Mouse (Mus musculus) testis, adult 2 months (tissue): ENCODE data around the gene Zic1. TPM values are rescaled to one million over a fixed set of nuclear protein-coding genes. Genes with fewer than 3 reads are reported as not detected.
A peak's percentile ranks its signal among the peaks of the same experiment; 100 is the strongest.

Source experiments
- H3K27ac ChIP-seq: fragments of 200-500 bp; 2 replicates; pipeline ENCODE4 v1.5.1; 2012; ENCODE audit warnings: low read depth, low read length; ENCODE audit not compliant: control insufficient read depth, insufficient read depth
- H3K27me3 ChIP-seq: fragments of 200-500 bp; 2 replicates; pipeline ENCODE4 v1.6.1; 2012; ENCODE audit warnings: mild to moderate bottlenecking, low read length, moderate library complexity; ENCODE audit not compliant: control insufficient read depth, insufficient read depth
- H3K36me3 ChIP-seq: fragments of 200-500 bp; 2 replicates; pipeline ENCODE4 v1.6.1; 2012; ENCODE audit warnings: mild to moderate bottlenecking, low read length; ENCODE audit not compliant: control insufficient read depth, insufficient read depth
- H3K4me1 ChIP-seq: fragments of 200-500 bp; 2 replicates; pipeline ENCODE4 v1.6.1; 2012; ENCODE audit warnings: low read length; ENCODE audit not compliant: control insufficient read depth, insufficient read depth
- H3K4me3 ChIP-seq: fragments of 200-500 bp; 2 replicates; pipeline ENCODE4 v1.5.1; 2012; ENCODE audit warnings: low read depth, mild to moderate bottlenecking, low read length, moderate library complexity, mixed read lengths; ENCODE audit not compliant: control insufficient read depth
- CTCF ChIP-seq: fragments of 200-500 bp; IDR thresholded peaks from 2 replicates; pipeline ENCODE4 v1.5.1; 2012; ENCODE audit warnings: low read depth, mild to moderate bottlenecking, inconsistent platforms, low read length, moderate library complexity; ENCODE audit not compliant: control insufficient read depth, insufficient read depth, insufficient replicate concordance
- POLR2A ChIP-seq: fragments of 200-500 bp; IDR thresholded peaks from 2 replicates; pipeline ENCODE4 v1.6.1; 2012; ENCODE audit warnings: low read depth, mild to moderate bottlenecking, inconsistent platforms, low read length, moderate library complexity; ENCODE audit not compliant: control insufficient read depth
- polyA plus RNA-seq: library from polyadenylated mRNA; depleted of rRNA; stranded (reverse); fragments of >200 nt; gene quantifications from 2 replicates; pipeline ENCODE4 v1.2.3, GENCODE M21; 2012; rRNA removed

Gene Zic1
- polyA plus RNA-seq, result 0.28 and 0.86 TPM in 2 replicates

- H3K36me3 ChIP-seq, result no peaks in the 10 kb centered on the region
- TF ChIP-seq CTCF (no peak), POLR2A (no peak)
- H3K27ac ChIP-seq, result no peak within 1 kb of the TSS
- peaks cover 19% of the 10 kb centered on the region for H3K4me1 ChIP-seq
- peak within 1 kb of the TSS; percentile 31 for H3K4me3 ChIP-seq
- H3K27me3 ChIP-seq, result peaks cover 21% of the 10 kb centered on the region
Measured at GRCm38 (mm10) chr9:91365664-91366063, at the start of gene Zic1. Zic1 (minus strand) TSS chr9:91365810.

GRCm38 (mm10) chr9:91414007-91414661, 48.5 kb upstream of the Zic1 start:
- TF ChIP-seq POLR2A (no peak), CTCF (no peak)
- peak overlapping the region; percentile 47 for H3K4me3 ChIP-seq
- no peaks in the 10 kb centered on the region for H3K27me3 ChIP-seq
- no peaks in the 10 kb centered on the region for H3K36me3 ChIP-seq
- peaks cover 6% of the 10 kb centered on the region for H3K4me1 ChIP-seq
- H3K27ac ChIP-seq, result no peak overlapping the region

- Histone ChIP-seq H3K4me1 (peaks cover 6% of the 10 kb centered on the region), H3K36me3 (no peaks in the 10 kb centered on the region), H3K4me3 (no peak overlapping the region), H3K27ac (no peak overlapping the region), H3K27me3 (0 out of 2 replicates have a peak, but pooled peaks cover under 1% of the 10 kb centered on the region)
- no peak for TF ChIP-seq CTCF
- no peak for TF ChIP-seq POLR2A
Measured at GRCm38 (mm10) chr9:91409771-91410170, 44.2 kb upstream of the Zic1 start.

- Histone ChIP-seq H3K4me3 (no peak overlapping the region), H3K4me1 (no peaks in the 10 kb centered on the region), H3K27ac (no peak overlapping the region), H3K36me3 (no peaks in the 10 kb centered on the region), H3K27me3 (0 out of 2 replicates have a peak, but pooled peaks cover 2% of the 10 kb centered on the region)
- TF ChIP-seq POLR2A (no peak), CTCF (no peak)
Measured at GRCm38 (mm10) chr9:91406258-91406763, 40.7 kb upstream of the Zic1 start.

- H3K36me3 ChIP-seq, result no peaks in the 10 kb centered on the region
- H3K27me3 ChIP-seq, result 0 out of 2 replicates have a peak, but pooled peaks cover 2% of the 10 kb centered on the region
- H3K4me1 ChIP-seq, result no peaks in the 10 kb centered on the region
- TF ChIP-seq POLR2A, result no peak
- no peak overlapping the region for H3K4me3 ChIP-seq
- no peak overlapping the region for H3K27ac ChIP-seq
Measured at GRCm38 (mm10) chr9:91405753-91406178, 40.2 kb upstream of the Zic1 start.

- H3K27ac ChIP-seq, result no peak overlapping the region
- no peak for TF ChIP-seq CTCF
- no peak for TF ChIP-seq POLR2A
- no peak overlapping the region for H3K4me3 ChIP-seq
Measured at GRCm38 (mm10) chr9:91404905-91405752, 39.5 kb upstream of the Zic1 start.

GRCm38 (mm10) chr9:91404229-91404628, 38.6 kb upstream of the Zic1 start:
- no peak for TF ChIP-seq POLR2A
- H3K4me1 ChIP-seq, result no peaks in the 10 kb centered on the region
- no peaks in the 10 kb centered on the region for H3K36me3 ChIP-seq
- H3K27ac ChIP-seq, result no peak overlapping the region
- H3K27me3 ChIP-seq, result 0 out of 2 replicates have a peak, but pooled peaks cover 2% of the 10 kb centered on the region
- no peak overlapping the region for H3K4me3 ChIP-seq

More at GRCm38 (mm10) chr9:91404905-91405752, 39.5 kb upstream of the Zic1 start:
- no peaks in the 10 kb centered on the region for H3K4me1 ChIP-seq
- 0 out of 2 replicates have a peak, but pooled peaks cover 2% of the 10 kb centered on the region for H3K27me3 ChIP-seq
- H3K36me3 ChIP-seq, result no peaks in the 10 kb centered on the region
